ENCODE assay signal across 22 mouse cellular contexts in genomic region chr6:142987616-142988015, GRCm38 (mm10).
"Had no signal": no experiment of that assay in that cellular context is flagged by ENCODE, and none has a peak within 500 bp of the region (broad histone marks: within the 10 kb centered on the region; RNA-seq: fewer than 3 reads in every experiment).

No protein-coding gene starts in this region.

- H3K27me3 ChIP-seq: limb, embryonic 12.5 days; limb, embryonic 15.5 days; midbrain, embryonic 13.5 days; stomach, embryonic 15.5 days had no signal

- H3K36me3 ChIP-seq: limb, embryonic 12.5 days; limb, embryonic 15.5 days; midbrain, embryonic 13.5 days; stomach, embryonic 15.5 days had no signal

- H3K4me3 ChIP-seq: layer of hippocampus, adult 2 months; limb, embryonic 12.5 days; limb, embryonic 15.5 days; midbrain, embryonic 13.5 days; stomach, embryonic 15.5 days had no signal

- DNase-seq: kidney, adult 18-20 months; kidney, adult 9 months; kidney, postnatal 14 days; layer of hippocampus, adult 9-11 months; liver, postnatal 0 days; lung, embryonic 14.5 days; right cerebral cortex, adult 18-20 months; right cerebral cortex, postnatal 14 days; spleen, adult 18-20 months; thymus, adult 2 months; thymus, postnatal 14 days; thymus, postnatal 4 days had no signal

- H3K4me1 ChIP-seq: limb, embryonic 15.5 days; stomach, embryonic 15.5 days had no signal

- H3K9ac ChIP-seq: limb, embryonic 12.5 days; limb, embryonic 15.5 days; liver, embryonic 14.5 days; liver, postnatal 0 days; lung, embryonic 14.5 days; midbrain, embryonic 13.5 days; stomach, embryonic 15.5 days had no signal

- H3K27ac ChIP-seq: layer of hippocampus, adult 2 months; limb, embryonic 12.5 days; limb, embryonic 15.5 days; liver, embryonic 14.5 days; macrophage; midbrain, embryonic 13.5 days; stomach, embryonic 15.5 days had no signal

- ATAC-seq: liver, postnatal 0 days; lung, postnatal 0 days; midbrain, embryonic 13.5 days; midbrain, embryonic 16.5 days had no signal

- H3K4me2 ChIP-seq: limb, embryonic 12.5 days; limb, embryonic 15.5 days; liver, embryonic 11.5 days; lung, embryonic 14.5 days; midbrain, embryonic 13.5 days; stomach, embryonic 15.5 days had no signal

- H3K9me3 ChIP-seq: limb, embryonic 12.5 days; limb, embryonic 15.5 days; midbrain, embryonic 13.5 days; stomach, embryonic 15.5 days had no signal
